8 mouse cellular contexts compared by ENCODE assay signal in the genomic region with DNA sequence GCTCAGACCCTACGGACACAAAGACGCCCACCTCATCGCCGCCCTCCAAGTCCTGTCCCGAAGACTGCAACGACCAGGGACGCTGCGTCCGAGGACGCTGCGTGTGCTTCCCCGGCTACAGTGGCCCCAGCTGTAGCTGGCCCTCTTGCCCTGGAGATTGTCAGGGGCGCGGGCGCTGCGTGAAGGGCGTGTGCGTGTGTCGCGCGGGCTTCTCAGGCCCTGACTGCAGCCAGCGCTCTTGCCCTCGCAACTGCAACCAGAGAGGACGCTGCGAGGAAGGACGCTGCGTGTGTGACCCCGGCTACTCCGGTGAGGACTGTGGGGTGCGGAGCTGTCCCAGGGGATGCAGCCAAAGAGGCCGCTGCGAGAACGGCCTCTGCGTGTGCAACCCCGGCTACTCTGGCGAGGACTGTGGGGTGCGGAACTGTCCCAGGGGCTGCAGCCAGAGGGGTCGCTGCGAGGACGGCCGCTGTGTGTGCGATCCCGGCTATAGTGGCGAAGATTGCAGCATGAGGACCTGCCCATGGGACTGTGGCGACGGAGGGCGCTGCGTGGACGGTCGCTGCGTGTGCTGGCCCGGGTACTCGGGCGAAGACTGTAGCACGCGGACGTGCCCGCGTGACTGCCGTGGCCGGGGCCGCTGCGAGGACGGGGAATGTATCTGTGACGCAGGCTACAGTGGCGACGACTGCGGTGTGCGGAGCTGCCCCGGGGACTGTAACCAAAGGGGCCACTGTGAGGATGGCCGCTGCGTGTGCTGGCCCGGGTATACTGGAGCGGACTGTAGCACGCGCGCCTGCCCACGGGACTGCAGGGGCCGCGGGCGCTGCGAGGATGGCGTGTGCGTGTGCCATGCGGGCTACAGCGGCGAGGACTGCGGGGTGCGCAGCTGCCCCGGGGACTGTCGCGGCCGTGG. TPM values are rescaled to one million over a fixed set of nuclear protein-coding genes. Genes with fewer than 3 reads are reported as not detected.
A peak's percentile ranks its signal among the peaks of the same experiment; 100 is the strongest.
DNase-seq lines count a peak whose midpoint lies in the region; ATAC-seq lines count a peak whose summit lies in the region.

No protein-coding gene starts in this region.

- H3K27ac ChIP-seq in lung, embryonic 16.5 days (ENCODE audit: low read length) = no peak overlapping the region
- H3K27ac ChIP-seq in forebrain, embryonic 12.5 days = no peak overlapping the region
- H3K27ac ChIP-seq in liver, embryonic 12.5 days = no peak overlapping the region
- H3K27ac ChIP-seq in stomach, embryonic 15.5 days = no peak overlapping the region

- no peaks in the 10 kb centered on the region for H3K36me3 ChIP-seq in lung, embryonic 16.5 days (ENCODE audit: control insufficient read depth, insufficient read depth, low read length)
- no peaks in the 10 kb centered on the region for H3K36me3 ChIP-seq in forebrain, embryonic 12.5 days (replicated peaks)
- no peaks in the 10 kb centered on the region for H3K36me3 ChIP-seq in liver, embryonic 12.5 days
- no peaks in the 10 kb centered on the region for H3K36me3 ChIP-seq in stomach, embryonic 15.5 days

- H3K9me3 ChIP-seq in lung, embryonic 16.5 days (ENCODE audit: control insufficient read depth, low read length) = no peaks in the 10 kb centered on the region
- 0 out of 2 replicates have a peak, but pooled peaks cover 2% of the 10 kb centered on the region for H3K9me3 ChIP-seq in forebrain, embryonic 12.5 days
- H3K9me3 ChIP-seq in liver, embryonic 12.5 days (replicated peaks) = no peaks in the 10 kb centered on the region
- H3K9me3 ChIP-seq in stomach, embryonic 15.5 days = no peaks in the 10 kb centered on the region

- DNase-seq in lung, postnatal 36 days = no peak
- DNase-seq in left cerebral cortex, adult 11 months (ENCODE audit: low spot score) = no peak
- DNase-seq in right cerebral cortex, adult 18-20 months = no peak
- no peak for DNase-seq in layer of hippocampus, postnatal 10 days (ENCODE audit: low spot score in 2 of 2)

- H3K4me3 ChIP-seq in lung, embryonic 16.5 days (ENCODE audit: low read length) = peak overlapping the region; percentile 40
- H3K4me3 ChIP-seq in forebrain, embryonic 12.5 days (replicated peaks) = peak overlapping the region; percentile 39
- peak overlapping the region; percentile 10 for H3K4me3 ChIP-seq in liver, embryonic 12.5 days
- peak overlapping the region; percentile 34 for H3K4me3 ChIP-seq in stomach, embryonic 15.5 days (replicated peaks)

- peaks cover 50% of the 10 kb centered on the region for H3K27me3 ChIP-seq in lung, embryonic 16.5 days (ENCODE audit: control insufficient read depth, insufficient read depth, low read depth, low read length)
- H3K27me3 ChIP-seq in forebrain, embryonic 12.5 days = peaks cover 80% of the 10 kb centered on the region
- H3K27me3 ChIP-seq in liver, embryonic 12.5 days (replicated peaks) = peaks cover 76% of the 10 kb centered on the region
- H3K27me3 ChIP-seq in stomach, embryonic 15.5 days (replicated peaks) = peaks cover 45% of the 10 kb centered on the region

- peak; percentile 53 for ATAC-seq in lung, embryonic 16.5 days (ENCODE audit: low read depth)
- ATAC-seq in forebrain, embryonic 12.5 days (ENCODE audit: low FRiP score) = peak; percentile 39; the same call in 1 of the 2 replicates
- ATAC-seq in liver, embryonic 12.5 days = no peak
- ATAC-seq in stomach, embryonic 15.5 days (ENCODE audit: insufficient read depth, low FRiP score, low read depth) = no peak; the same call in 1 of the 2 replicates

- peaks cover 26% of the 10 kb centered on the region for H3K4me1 ChIP-seq in lung, embryonic 16.5 days (replicated peaks; ENCODE audit: control insufficient read depth, insufficient read depth, low read length)
- peaks cover 13% of the 10 kb centered on the region for H3K4me1 ChIP-seq in forebrain, embryonic 12.5 days
- H3K4me1 ChIP-seq in liver, embryonic 12.5 days = peaks cover 6% of the 10 kb centered on the region; the same call in 1 of the 2 replicates
- peaks cover 21% of the 10 kb centered on the region for H3K4me1 ChIP-seq in stomach, embryonic 15.5 days

- peak overlapping the region; percentile 57 for H3K4me2 ChIP-seq in lung, embryonic 16.5 days (ENCODE audit: low read depth, low read length)
- peak overlapping the region; percentile 63 for H3K4me2 ChIP-seq in forebrain, embryonic 12.5 days
- peak overlapping the region; percentile 47 for H3K4me2 ChIP-seq in liver, embryonic 12.5 days
- H3K4me2 ChIP-seq in stomach, embryonic 15.5 days = peak overlapping the region; percentile 65

- H3K9ac ChIP-seq in lung, embryonic 16.5 days (ENCODE audit: low read length) = peak overlapping the region; percentile 51
- peak overlapping the region; percentile 33; the same call in 1 of the 2 replicates for H3K9ac ChIP-seq in forebrain, embryonic 12.5 days
- H3K9ac ChIP-seq in liver, embryonic 12.5 days = no peak overlapping the region
- 0 out of 2 replicates have a peak overlapping the region, but pooled peaks have one; percentile 4 for H3K9ac ChIP-seq in stomach, embryonic 15.5 days

- 7% methylated on average over 93 of the region's 93 CpGs for WGBS in lung, embryonic 16.5 days
- WGBS in forebrain, embryonic 12.5 days = 7% methylated on average over 93 of the region's 93 CpGs
- 13% methylated on average over 93 of the region's 93 CpGs for WGBS in liver, embryonic 12.5 days (ENCODE audit: insufficient replicate concordance)
- 11% methylated on average over 93 of the region's 93 CpGs for WGBS in stomach, embryonic 15.5 days

RNA-seq across cellular contexts. Expression of gene Tnxb, which starts 1.1 kb away (rescaled TPM):
- 0.62 and 1.1 TPM in 2 replicates for polyA plus RNA-seq in lung, embryonic 16.5 days (2015; fragmentation: Nextera tagmentation; extraction: Ambion mirVana)
- polyA plus RNA-seq in forebrain, embryonic 12.5 days (2016; fragmentation: Nextera tagmentation; extraction: Ambion mirVana) = 0.03 and 0.04 TPM in 2 replicates
- 0.04 and 0.05 TPM in 2 replicates for polyA plus RNA-seq in liver, embryonic 12.5 days (2016; fragmentation: Nextera tagmentation; extraction: Ambion mirVana)
- 0.97 and 1.4 TPM in 2 replicates for polyA plus RNA-seq in stomach, embryonic 15.5 days (2015; fragmentation: Nextera tagmentation; extraction: Ambion mirVana)
- 1 to 10 TPM; 4.1 to 4.7 TPM for total RNA-seq in layer of hippocampus, postnatal 10 days (2021)

RNA-seq across cellular contexts. Expression of gene Atf6b, which starts 24.5 kb away (rescaled TPM):
- polyA plus RNA-seq in lung, embryonic 16.5 days (2015; fragmentation: Nextera tagmentation; extraction: Ambion mirVana) = 77.5 and 80.0 TPM in 2 replicates
- polyA plus RNA-seq in forebrain, embryonic 12.5 days (2016; fragmentation: Nextera tagmentation; extraction: Ambion mirVana) = 107 and 109 TPM in 2 replicates
- 37.0 and 37.3 TPM in 2 replicates for polyA plus RNA-seq in liver, embryonic 12.5 days (2016; fragmentation: Nextera tagmentation; extraction: Ambion mirVana)
- 72.0 and 76.7 TPM in 2 replicates for polyA plus RNA-seq in stomach, embryonic 15.5 days (2015; fragmentation: Nextera tagmentation; extraction: Ambion mirVana)
- total RNA-seq in layer of hippocampus, postnatal 10 days (2021) = 10 to 100 TPM; 75.8 to 78.6 TPM

RNA-seq across cellular contexts. Expression of gene Fkbpl, which starts 26.8 kb away (rescaled TPM):
- polyA plus RNA-seq in lung, embryonic 16.5 days (2015; fragmentation: Nextera tagmentation; extraction: Ambion mirVana) = 15.2 and 17.5 TPM in 2 replicates
- 13.9 and 14.6 TPM in 2 replicates for polyA plus RNA-seq in forebrain, embryonic 12.5 days (2016; fragmentation: Nextera tagmentation; extraction: Ambion mirVana)
- polyA plus RNA-seq in liver, embryonic 12.5 days (2016; fragmentation: Nextera tagmentation; extraction: Ambion mirVana) = 6.7 and 7.1 TPM in 2 replicates
- polyA plus RNA-seq in stomach, embryonic 15.5 days (2015; fragmentation: Nextera tagmentation; extraction: Ambion mirVana) = 14.0 and 14.5 TPM in 2 replicates
- total RNA-seq in layer of hippocampus, postnatal 10 days (2021) = 10 to 100 TPM; 11.8 to 14.8 TPM

RNA-seq across cellular contexts. Expression of gene Prrt1, which starts 42.1 kb away (rescaled TPM):
- polyA plus RNA-seq in lung, embryonic 16.5 days (2015; fragmentation: Nextera tagmentation; extraction: Ambion mirVana) = 0.13 and 0.53 TPM in 2 replicates
- 2.9 and 3.9 TPM in 2 replicates for polyA plus RNA-seq in forebrain, embryonic 12.5 days (2016; fragmentation: Nextera tagmentation; extraction: Ambion mirVana)
- polyA plus RNA-seq in liver, embryonic 12.5 days (2016; fragmentation: Nextera tagmentation; extraction: Ambion mirVana) = not detected in 2 replicates
- polyA plus RNA-seq in stomach, embryonic 15.5 days (2015; fragmentation: Nextera tagmentation; extraction: Ambion mirVana) = 0.35 and 0.63 TPM in 2 replicates
- total RNA-seq in layer of hippocampus, postnatal 10 days (2021) = 100 to 1,000 TPM; 231 to 238 TPM

RNA-seq across cellular contexts. Expression of gene Ppt2, which starts 43.1 kb away (rescaled TPM):
- polyA plus RNA-seq in lung, embryonic 16.5 days (2015; fragmentation: Nextera tagmentation; extraction: Ambion mirVana) = 21.0 and 23.9 TPM in 2 replicates
- 20.3 and 21.2 TPM in 2 replicates for polyA plus RNA-seq in forebrain, embryonic 12.5 days (2016; fragmentation: Nextera tagmentation; extraction: Ambion mirVana)
- polyA plus RNA-seq in liver, embryonic 12.5 days (2016; fragmentation: Nextera tagmentation; extraction: Ambion mirVana) = 13.7 and 13.9 TPM in 2 replicates
- polyA plus RNA-seq in stomach, embryonic 15.5 days (2015; fragmentation: Nextera tagmentation; extraction: Ambion mirVana) = 23.7 and 26.2 TPM in 2 replicates
- 10 to 100 TPM; 32.9 to 34.1 TPM for total RNA-seq in layer of hippocampus, postnatal 10 days (2021)

Comparison
In these comparisons a context has a peak if more than half of its experiments do, and no peak if none do; other contexts are left out.
1. ATAC-seq: peak in lung, embryonic 16.5 days (single experiment) and forebrain, embryonic 12.5 days (single experiment); none in liver, embryonic 12.5 days (single experiment) and stomach, embryonic 15.5 days (single experiment).
2. Peak in every context shown above with its lines, with median percentiles within 50 percentile points of each other: H3K4me2 ChIP-seq and H3K4me3 ChIP-seq.